Mouse (Mus musculus) small intestine, adult 2 months (tissue): ENCODE results near the gene Zfp697.

Source experiments
- CTCF ChIP-seq: fragments of 200-500 bp; IDR thresholded peaks from 2 replicates; pipeline ENCODE4 v1.5.1; 2012; ENCODE audit warnings: low read depth, mild to moderate bottlenecking, control low read depth, inconsistent platforms, low read length, moderate library complexity, mixed read lengths; ENCODE audit not compliant: insufficient replicate concordance, insufficient read length; ENCODE audit errors: extremely low read depth
- POLR2A ChIP-seq: fragments of 200-500 bp; IDR thresholded peaks from 2 replicates; pipeline ENCODE4 v1.6.1; 2012; ENCODE audit warnings: low read depth, mild to moderate bottlenecking, control low read depth, inconsistent platforms, low read length, moderate library complexity

DNA sequence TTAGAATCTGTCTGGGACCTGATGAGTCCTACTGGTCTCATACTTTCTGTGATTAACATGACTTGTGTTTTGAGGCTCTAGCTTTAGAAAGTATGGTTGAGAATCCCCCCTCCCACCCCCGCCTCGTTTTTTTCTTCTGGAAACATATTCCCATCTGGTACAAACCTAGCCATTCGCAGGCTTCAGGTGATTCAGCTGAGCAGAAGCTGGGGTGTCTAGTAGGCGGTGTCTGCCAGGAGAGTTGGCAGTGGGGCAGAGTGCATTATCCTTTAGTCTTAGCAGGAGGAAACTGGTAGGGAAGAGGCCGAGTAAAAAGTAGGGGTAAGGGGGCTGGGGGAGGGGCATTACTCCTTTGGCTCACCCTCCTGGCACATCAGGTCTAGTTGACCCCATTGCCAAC, 44.5 kb downstream of the Zfp697 start:
- TF ChIP-seq CTCF (no peak), POLR2A (no peak)
